Mouse (Mus musculus) E14TG2a.4 (cell line): ENCODE measurements around the gene Urod.

Experiments
- CTCF ChIP-seq: conservative IDR thresholded peaks from 2 replicates; pipeline ENCODE4 v1.5.1; 2014; ENCODE audit warnings: low read length
- NANOG ChIP-seq: IDR thresholded peaks from 2 replicates; pipeline ENCODE4 v1.6.1; 2014; ENCODE audit warnings: borderline replicate concordance, low read length, mixed read lengths

DNA sequence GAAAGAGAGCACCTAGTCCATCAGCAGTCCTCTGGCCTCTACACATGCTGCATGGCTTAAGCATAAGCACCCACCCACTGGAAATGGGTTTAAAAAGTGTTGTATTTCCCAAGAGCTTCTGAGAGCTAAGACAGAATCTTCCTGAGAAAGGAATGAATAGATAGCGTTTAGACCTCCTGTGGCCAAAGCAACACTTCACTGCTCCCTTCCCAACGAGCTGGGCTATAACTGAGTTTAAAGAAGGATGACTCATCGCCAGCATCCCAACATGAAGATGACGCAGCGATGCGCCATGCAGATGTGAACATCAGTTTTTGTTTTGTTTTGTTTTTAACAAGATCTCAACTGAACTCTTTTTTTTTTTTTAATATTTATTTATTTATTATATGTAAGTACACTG, 19.4 kb upstream of the Urod start:
- TF ChIP-seq CTCF, result no peak
- TF ChIP-seq NANOG, result no peak
